Mouse (Mus musculus): ENCODE data around the gene Cd177. TPM values are rescaled to one million over a fixed set of nuclear protein-coding genes. Genes with fewer than 3 reads are reported as not detected.

Cd177 gene
- total RNA-seq, 2 experiments from 2014 or later: 0.17 to 1.8 TPM

Other genes starting within 250 kb of the Cd177 start
- not detected for gene AC161166.1, start 247.9 kb downstream of the Cd177 start, total RNA-seq (2021)
- 10 to 100 TPM; 15.3 to 18.3 TPM for gene Irgq, start 229.6 kb downstream of the Cd177 start, total RNA-seq (2021)
- not detected for gene Pinlyp, start 214.2 kb downstream of the Cd177 start, total RNA-seq (2021)
- 10 to 100 TPM; 21.7 to 23.9 TPM for gene Xrcc1, start 214.0 kb downstream of the Cd177 start, total RNA-seq (2021)
- 10 to 100 TPM; 61.2 to 71.1 TPM for gene Ethe1, start 172.8 kb downstream of the Cd177 start, total RNA-seq (2021)
- under 1 TPM in 1 of 2 experiments, not detected in 1; 0.13 TPM for gene Zfp575, start 172.7 kb downstream of the Cd177 start, total RNA-seq (2021)
- under 1 TPM; 0.10 to 0.31 TPM for gene Phldb3, start 149.5 kb downstream of the Cd177 start, total RNA-seq (2021)
- gene Lypd3, start 123.8 kb downstream of the Cd177 start, total RNA-seq (2021): not detected
- gene Tex101, start 83.6 kb downstream of the Cd177 start, total RNA-seq (2021): not detected
- not detected for gene BC049730, start 51.1 kb downstream of the Cd177 start, total RNA-seq (2021)
- gene Gm4763, start 33.4 kb downstream of the Cd177 start, total RNA-seq (2021): not detected
- gene Ceacam10, start 16.9 kb upstream of the Cd177 start, total RNA-seq (2021): not detected
- gene Gm9844, start 101.9 kb upstream of the Cd177 start, total RNA-seq (2021): not detected
- gene Lypd4, start 109.6 kb upstream of the Cd177 start, total RNA-seq (2021): not detected
- not detected for gene Dmrtc2, start 109.7 kb upstream of the Cd177 start, total RNA-seq (2021)
- 100 to 1,000 TPM; 548 to 623 TPM for gene Rps19, start 124.1 kb upstream of the Cd177 start, total RNA-seq (2021)
- gene Cd79a, start 137.1 kb upstream of the Cd177 start, total RNA-seq (2021): 10 to 100 TPM in 1 of 2 experiments, 1 to 10 TPM in 1; 1.3 to 12.7 TPM
- 10 to 100 TPM; 31.5 to 47.6 TPM for gene Arhgef1, start 142.6 kb upstream of the Cd177 start, total RNA-seq (2021)
- gene Gm4881, start 184.2 kb upstream of the Cd177 start, total RNA-seq (2021): not detected
- gene Rabac1, start 212.4 kb upstream of the Cd177 start, total RNA-seq (2021): 100 to 1,000 TPM; 337 to 347 TPM
- 1 to 10 TPM in 1 of 2 experiments, under 1 TPM in 1; 0.77 to 1.4 TPM for gene Atp1a3, start 245.6 kb upstream of the Cd177 start, total RNA-seq (2021)

All from heart, adult 18-20 months (tissue).